Mouse (Mus musculus) lung, postnatal 0 days (tissue): ENCODE data around the gene Zfp316. TPM values are rescaled to one million over a fixed set of nuclear protein-coding genes. Genes with fewer than 3 reads are reported as not detected.
A peak's percentile ranks its signal among the peaks of the same experiment; 100 is the strongest.

Source experiments
- ATAC-seq: fragments of 200-750 bp; cut with Nextera tagmentation; 2 replicates; pipeline ENCODE4 v1.8.0; 2017; ENCODE audit warnings: moderate library complexity
- DNase-seq: peaks from one replicate; pipeline ENCODE4 v3.0.0-alpha.2; 2016; ENCODE audit warnings: low spot score
- H3K27ac ChIP-seq: fragments of 300-500 bp; sonication (generic); 2 replicates; pipeline ENCODE4 v1.5.1; 2014; ENCODE audit warnings: antibody characterized with exemption, mild to moderate bottlenecking, low read length, mixed read lengths
- H3K27me3 ChIP-seq: fragments of 300-500 bp; sonication (generic); replicated peaks from 2 replicates; pipeline ENCODE4 v1.6.1; 2014; ENCODE audit warnings: low read length, mixed read lengths; ENCODE audit not compliant: insufficient read depth
- H3K36me3 ChIP-seq: fragments of 300-500 bp; sonication (generic); 2 replicates; pipeline ENCODE4 v1.6.1; 2014; ENCODE audit warnings: low read length, mixed read lengths; ENCODE audit not compliant: insufficient read depth
- H3K4me1 ChIP-seq: fragments of 300-500 bp; sonication (generic); 2 replicates; pipeline ENCODE4 v1.6.1; 2014; ENCODE audit warnings: antibody characterized with exemption, low read depth, low read length, mixed read lengths; ENCODE audit not compliant: insufficient read depth
- H3K4me2 ChIP-seq: fragments of 300-500 bp; sonication (generic); replicated peaks from 2 replicates; pipeline ENCODE4 v1.6.1; 2014; ENCODE audit warnings: low read depth, mild to moderate bottlenecking, low read length, moderate library complexity, mixed read lengths
- H3K4me3 ChIP-seq: fragments of 300-500 bp; sonication (generic); 2 replicates; pipeline ENCODE4 v1.5.1; 2014; ENCODE audit warnings: low read depth, low read length
- H3K9ac ChIP-seq: fragments of 300-500 bp; sonication (generic); replicated peaks from 2 replicates; pipeline ENCODE4 v1.6.1; 2014; ENCODE audit warnings: low read depth, mild to moderate bottlenecking
- H3K9me3 ChIP-seq: fragments of 300-500 bp; sonication (generic); 2 replicates; pipeline ENCODE4 v1.6.1; 2016; ENCODE audit warnings: low read length, mixed read lengths
- CTCF ChIP-seq: IDR thresholded peaks from 2 replicates; pipeline ENCODE4 v1.5.1; 2016; ENCODE audit warnings: antibody characterized with exemption, mild to moderate bottlenecking
- EP300 ChIP-seq: IDR thresholded peaks from 2 replicates; pipeline ENCODE4 v1.6.1; 2016; ENCODE audit warnings: antibody characterized with exemption, mild to moderate bottlenecking, control low read depth
- WGBS: fragments of 180-500 bp; shearing (Covaris S2); extraction: QIAGEN DNeasy Blood & Tissue Kit; methylation state at CpG from one replicate; pipeline ENCODE4 v1.1.7; 2014; 5-methylcytosine and 5-hydroxymethylcytosine counted together
- polyA plus RNA-seq: library from polyadenylated mRNA; unstranded; fragments of >200 nt; fragmentation: Nextera tagmentation; extraction: Ambion mirVana; gene quantifications from 2 replicates; pipeline ENCODE4 v1.2.1, GENCODE M21; 2015

Zfp316 gene
- polyA plus RNA-seq, 1 experiment from 2014 or later, result 1.4 TPM

DNA sequence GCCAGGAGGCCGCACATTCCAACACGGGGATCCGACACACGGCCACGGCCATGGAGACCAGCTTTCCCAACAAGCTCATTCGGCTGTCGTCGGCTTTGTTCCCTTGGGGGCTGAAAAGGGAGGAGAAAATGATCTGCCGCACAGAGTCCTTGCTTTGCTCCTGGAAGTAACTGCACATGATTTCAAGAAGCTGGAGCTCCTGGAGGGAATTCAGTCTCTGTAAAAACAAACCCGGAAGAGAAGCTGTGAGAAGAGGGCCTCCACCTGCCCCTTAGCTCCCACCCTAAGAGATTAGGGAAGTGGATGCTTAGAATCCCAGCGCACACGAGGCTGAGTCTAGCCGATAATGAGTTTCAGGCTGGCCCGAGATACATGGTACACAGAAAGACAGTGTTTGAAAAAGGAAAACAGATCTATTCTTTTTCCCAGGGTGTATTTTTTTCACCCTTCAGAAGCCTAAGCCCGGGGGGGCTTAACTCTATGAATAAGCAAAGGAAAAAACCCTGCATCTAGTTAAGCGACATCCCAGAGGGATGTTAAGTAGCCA lies 44.4 kb upstream of the Zfp316 start:
- Histone ChIP-seq H3K9me3 (no peaks in the 10 kb centered on the region), H3K36me3 (peaks cover 30% of the 10 kb centered on the region; the same call in 1 of the 2 replicates), H3K4me1 (no peaks in the 10 kb centered on the region; the same call in 1 of the 2 replicates), H3K27ac (peak overlapping the region; percentile 91; the same call in 1 of the 2 replicates), H3K4me3 (peak overlapping the region; percentile 89), H3K27me3 (no peaks in the 10 kb centered on the region), H3K9ac (peak overlapping the region; percentile 76), H3K4me2 (peak overlapping the region; percentile 95)
- no peak for DNase-seq
- no peak for TF ChIP-seq EP300
- no peak for TF ChIP-seq CTCF
- ATAC-seq, result no peak
- 5% methylated on average over 16 of the region's 16 CpGs for WGBS

GRCm38 (mm10) chr5:143311886-143312285 lies 42.1 kb upstream of the Zfp316 start:
- no peak overlapping the region for H3K4me3 ChIP-seq
- WGBS, result 57% methylated on average over 8 of the region's 8 CpGs
- TF ChIP-seq EP300 (no peak), CTCF (peak; percentile 84)
- peaks cover 19% of the 10 kb centered on the region; the same call in 1 of the 2 replicates for H3K36me3 ChIP-seq
- no peak overlapping the region for H3K27ac ChIP-seq
- H3K27me3 ChIP-seq, result no peaks in the 10 kb centered on the region
- peak; percentile 64 for DNase-seq
- no peak overlapping the region for H3K9ac ChIP-seq
- ATAC-seq, result no peak
- H3K9me3 ChIP-seq, result no peaks in the 10 kb centered on the region
- H3K4me2 ChIP-seq, result no peak overlapping the region
- no peaks in the 10 kb centered on the region; the same call in 1 of the 2 replicates for H3K4me1 ChIP-seq

DNA sequence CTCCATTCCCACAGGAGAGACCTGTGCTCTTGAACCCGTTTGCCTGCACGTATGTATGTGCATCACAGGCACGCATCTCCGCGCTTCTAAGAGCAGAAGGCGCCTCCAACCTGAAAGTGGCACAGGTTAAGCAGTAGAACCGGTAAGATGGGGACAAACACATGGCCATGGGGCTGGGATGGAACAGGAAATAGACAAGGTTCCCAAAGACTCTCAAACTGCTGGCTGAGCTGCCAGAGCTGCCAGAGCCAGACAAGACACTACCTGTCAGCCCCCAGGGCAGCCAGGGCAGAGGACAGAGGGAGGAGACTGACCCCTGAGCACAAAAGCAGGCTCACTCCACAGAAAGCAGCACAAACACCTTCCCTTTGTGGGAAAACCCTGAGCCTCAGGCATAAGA lies 40.1 kb upstream of the Zfp316 start:
- ATAC-seq (no peak), DNase-seq (no peak)
- Histone ChIP-seq H3K27me3 (no peaks in the 10 kb centered on the region), H3K9ac (no peak overlapping the region), H3K27ac (no peak overlapping the region), H3K4me2 (no peak overlapping the region), H3K9me3 (no peaks in the 10 kb centered on the region), H3K36me3 (peaks cover 19% of the 10 kb centered on the region; the same call in 1 of the 2 replicates), H3K4me1 (no peaks in the 10 kb centered on the region; the same call in 1 of the 2 replicates), H3K4me3 (no peak overlapping the region)
- 94% methylated on average over 7 of the region's 7 CpGs for WGBS
- TF ChIP-seq CTCF (no peak), EP300 (no peak)

- DNase-seq (no peak), ATAC-seq (no peak)
- no peak overlapping the region for H3K4me2 ChIP-seq
- H3K4me1 ChIP-seq, result no peaks in the 10 kb centered on the region
- H3K36me3 ChIP-seq, result peaks cover 19% of the 10 kb centered on the region; the same call in 1 of the 2 replicates
- H3K27me3 ChIP-seq, result no peaks in the 10 kb centered on the region
- TF ChIP-seq CTCF, result no peak
- TF ChIP-seq EP300, result no peak
- no peaks in the 10 kb centered on the region for H3K9me3 ChIP-seq
- no peak overlapping the region for H3K4me3 ChIP-seq
- H3K9ac ChIP-seq, result no peak overlapping the region
- H3K27ac ChIP-seq, result no peak overlapping the region
- 79% methylated on average over 5 of the region's 5 CpGs for WGBS
Measured at GRCm38 (mm10) chr5:143308825-143309224, 39.0 kb upstream of the Zfp316 start.

- ATAC-seq (no peak), DNase-seq (no peak)
- H3K27me3 ChIP-seq, result no peaks in the 10 kb centered on the region
- H3K4me3 ChIP-seq, result no peak overlapping the region
- no peaks in the 10 kb centered on the region for H3K36me3 ChIP-seq
- no peaks in the 10 kb centered on the region for H3K4me1 ChIP-seq
- no peaks in the 10 kb centered on the region for H3K9me3 ChIP-seq
- H3K27ac ChIP-seq, result no peak overlapping the region
- 83% methylated on average over 7 of the region's 7 CpGs for WGBS
- no peak for TF ChIP-seq CTCF
- no peak for TF ChIP-seq EP300
- H3K9ac ChIP-seq, result no peak overlapping the region
- H3K4me2 ChIP-seq, result no peak overlapping the region
Measured at GRCm38 (mm10) chr5:143304251-143304650, 34.4 kb upstream of the Zfp316 start.

- no peak overlapping the region for H3K9ac ChIP-seq
- no peaks in the 10 kb centered on the region for H3K4me1 ChIP-seq
- H3K4me2 ChIP-seq, result no peak overlapping the region
- no peaks in the 10 kb centered on the region for H3K36me3 ChIP-seq
- no peaks in the 10 kb centered on the region for H3K9me3 ChIP-seq
- DNase-seq (peak; percentile 31), ATAC-seq (peak; percentile 32; the same call in 1 of the 2 replicates)
- no peak overlapping the region for H3K4me3 ChIP-seq
- TF ChIP-seq CTCF (peak; percentile 69), EP300 (no peak)
- H3K27ac ChIP-seq, result no peak overlapping the region
- 66% methylated on average over 8 of the region's 8 CpGs for WGBS
- H3K27me3 ChIP-seq, result no peaks in the 10 kb centered on the region
Measured at GRCm38 (mm10) chr5:143301296-143301695, 31.5 kb upstream of the Zfp316 start.
